Mouse (Mus musculus): ENCODE data around the gene Cd200r1.

- TF ChIP-seq CTCF (IDR thresholded peaks at IDR 0.05; ENCODE audit: low read depth, low read length) (no peak), POLR2A (IDR thresholded peaks at IDR 0.05; ENCODE audit: extremely low read depth, insufficient read depth, low read length) (no peak)
Observed at GRCm38 (mm10) chr16:44742753-44743152, 22.8 kb upstream of the Cd200r1 start.

Data from liver, adult 2 months (tissue).